Mouse (Mus musculus) lung, embryonic 16.5 days (tissue): ENCODE measurements at regions not wholly inside any gene's neighbourhood (a gene's known extent, or its start where the extent isn't known, plus 50 kb on each side); places are given as distances from the start of the nearest gene placed in this dataset.

Source experiments
- ATAC-seq: fragments of 200-750 bp; cut with Nextera tagmentation; 2 replicates; pipeline ENCODE4 v1.8.0; 2017; ENCODE audit warnings: low read depth, mild to moderate bottlenecking, moderate library complexity
- H3K27ac ChIP-seq: fragments of 300-500 bp; sonication (generic); 2 replicates; pipeline ENCODE4 v1.5.1; 2014; ENCODE audit warnings: mild to moderate bottlenecking, control low read depth, low read length
- H3K27me3 ChIP-seq: fragments of 300-500 bp; sonication (generic); 2 replicates; pipeline ENCODE4 v1.6.1; 2014; ENCODE audit warnings: low read depth, low read length, mixed read lengths; ENCODE audit not compliant: control insufficient read depth, insufficient read depth
- H3K36me3 ChIP-seq: fragments of 300-500 bp; sonication (generic); 2 replicates; pipeline ENCODE4 v1.6.1; 2014; ENCODE audit warnings: low read length; ENCODE audit not compliant: control insufficient read depth, insufficient read depth
- H3K4me1 ChIP-seq: fragments of 300-500 bp; sonication (generic); replicated peaks from 2 replicates; pipeline ENCODE4 v1.6.1; 2014; ENCODE audit warnings: low read length, mixed read lengths; ENCODE audit not compliant: control insufficient read depth, insufficient read depth
- H3K4me2 ChIP-seq: fragments of 300-500 bp; sonication (generic); 2 replicates; pipeline ENCODE4 v1.6.1; 2014; ENCODE audit warnings: low read depth, low read length, control low read depth
- H3K4me3 ChIP-seq: fragments of 300-500 bp; sonication (generic); 2 replicates; pipeline ENCODE4 v1.5.1; 2014; ENCODE audit warnings: mild to moderate bottlenecking, low read length, control low read depth
- H3K9ac ChIP-seq: fragments of 300-500 bp; sonication (generic); 2 replicates; pipeline ENCODE4 v1.6.1; 2014; ENCODE audit warnings: low read length, control low read depth
- H3K9me3 ChIP-seq: fragments of 300-500 bp; sonication (generic); 2 replicates; pipeline ENCODE4 v1.6.1; 2016; ENCODE audit warnings: low read length; ENCODE audit not compliant: control insufficient read depth
- WGBS: fragments of 180-500 bp; shearing (Covaris S2); extraction: QIAGEN DNeasy Blood & Tissue Kit; methylation state at CpG from one replicate; pipeline ENCODE4 v1.1.7; 2014; 5-methylcytosine and 5-hydroxymethylcytosine counted together

GRCm38 (mm10) chr3:105215729-105216128 lies 149.1 kb downstream of the 4930564D02Rik start:
- no peak overlapping the region for H3K4me2 ChIP-seq
- 53% methylated on average over 7 of the region's 7 CpGs for WGBS

GRCm38 (mm10) chr3:105219630-105220029 lies 153.0 kb downstream of the 4930564D02Rik start:
- Histone ChIP-seq H3K27me3 (no peaks in the 10 kb centered on the region), H3K9ac (no peak overlapping the region), H3K27ac (no peak overlapping the region), H3K4me1 (no peaks in the 10 kb centered on the region), H3K4me2 (no peak overlapping the region), H3K4me3 (no peak overlapping the region), H3K9me3 (no peaks in the 10 kb centered on the region), H3K36me3 (no peaks in the 10 kb centered on the region)
- WGBS = 57% methylated on average over 3 of the region's 3 CpGs
- no peak for ATAC-seq

More at GRCm38 (mm10) chr3:105215729-105216128, 149.1 kb downstream of the 4930564D02Rik start:
- Histone ChIP-seq H3K9ac (no peak overlapping the region), H3K36me3 (no peaks in the 10 kb centered on the region), H3K4me1 (no peaks in the 10 kb centered on the region), H3K4me3 (no peak overlapping the region), H3K9me3 (no peaks in the 10 kb centered on the region), H3K27ac (no peak overlapping the region), H3K27me3 (no peaks in the 10 kb centered on the region)
- ATAC-seq = no peak

DNA sequence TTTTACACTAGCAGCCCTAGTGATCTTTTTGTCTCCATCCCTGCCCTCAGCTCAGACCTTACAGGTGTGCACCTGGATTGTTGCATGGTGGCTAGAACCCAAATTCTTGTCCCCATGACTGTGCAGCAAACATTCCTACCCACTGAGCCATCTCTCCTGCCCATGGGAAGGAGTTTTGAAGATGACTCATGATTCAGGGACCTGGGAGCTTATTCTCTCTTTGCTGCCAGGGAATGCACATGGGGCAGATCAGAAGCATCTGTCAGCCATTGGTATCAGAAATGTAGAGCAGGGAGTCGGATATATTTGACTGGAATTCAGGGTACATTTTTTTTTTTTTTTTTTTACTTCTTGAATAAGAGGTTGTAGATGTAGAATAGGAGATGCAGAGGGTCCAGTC lies 154.0 kb downstream of the 4930564D02Rik start:
- WGBS = 57% methylated on average over 1 of the region's 1 CpGs
- Histone ChIP-seq H3K27ac (no peak overlapping the region), H3K4me3 (no peak overlapping the region), H3K9ac (no peak overlapping the region), H3K9me3 (no peaks in the 10 kb centered on the region), H3K27me3 (no peaks in the 10 kb centered on the region), H3K4me1 (no peaks in the 10 kb centered on the region), H3K36me3 (no peaks in the 10 kb centered on the region), H3K4me2 (no peak overlapping the region)
- no peak for ATAC-seq

GRCm38 (mm10) chr3:105222925-105223324 lies 156.3 kb downstream of the 4930564D02Rik start:
- no peak overlapping the region for H3K9ac ChIP-seq
- 41% methylated on average over 3 of the region's 3 CpGs for WGBS
- no peaks in the 10 kb centered on the region for H3K9me3 ChIP-seq
- no peak overlapping the region for H3K4me2 ChIP-seq
- no peaks in the 10 kb centered on the region for H3K4me1 ChIP-seq
- no peak overlapping the region for H3K27ac ChIP-seq
- no peak overlapping the region for H3K4me3 ChIP-seq
- H3K27me3 ChIP-seq = no peaks in the 10 kb centered on the region
- H3K36me3 ChIP-seq = no peaks in the 10 kb centered on the region
- ATAC-seq = no peak

DNA sequence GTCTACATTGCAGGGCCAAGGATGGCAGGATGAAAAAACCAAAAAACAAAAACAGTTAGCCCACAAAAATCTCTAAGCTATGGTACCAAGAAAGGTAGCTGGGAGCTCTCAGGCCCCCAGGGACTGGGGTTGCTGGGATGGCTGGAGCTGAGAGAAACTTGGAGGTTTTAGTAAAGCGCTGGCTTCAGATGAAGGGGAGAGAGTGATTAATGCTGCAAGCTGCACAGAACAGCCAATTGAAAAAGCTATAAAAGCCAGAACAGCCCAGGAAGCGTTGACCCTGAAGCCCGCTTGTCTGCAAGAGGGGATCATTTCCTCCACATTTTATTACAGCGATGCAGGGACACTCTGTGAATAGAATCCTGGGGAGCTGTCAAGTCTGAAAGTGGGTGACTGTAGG lies 157.0 kb downstream of the 4930564D02Rik start:
- Histone ChIP-seq H3K36me3 (no peaks in the 10 kb centered on the region), H3K9me3 (no peaks in the 10 kb centered on the region), H3K4me3 (no peak overlapping the region), H3K27ac (no peak overlapping the region), H3K27me3 (no peaks in the 10 kb centered on the region), H3K4me2 (no peak overlapping the region), H3K9ac (no peak overlapping the region), H3K4me1 (no peaks in the 10 kb centered on the region)
- WGBS = 42% methylated on average over 4 of the region's 4 CpGs
- ATAC-seq = no peak

DNA sequence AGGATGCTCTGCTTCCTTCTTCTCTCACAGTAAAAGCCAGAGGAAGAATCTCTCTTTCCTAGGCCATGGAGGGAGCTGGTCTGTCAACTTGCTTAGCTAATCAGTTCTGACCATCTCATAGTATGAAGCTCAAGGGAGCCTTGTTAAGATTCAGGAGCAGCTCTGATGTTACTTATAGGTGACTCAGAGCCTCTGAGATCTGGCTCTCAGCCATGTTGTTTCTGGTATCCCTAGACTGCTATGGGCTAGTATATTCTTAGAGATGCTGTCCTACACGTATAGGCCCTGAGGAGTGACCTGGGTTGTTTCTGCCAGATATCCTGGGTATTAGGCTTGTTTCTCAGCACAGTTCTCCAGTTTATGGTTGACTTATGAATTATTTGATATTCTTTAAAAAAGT lies 160.9 kb downstream of the 4930564D02Rik start:
- no peak overlapping the region for H3K9ac ChIP-seq
- no peak for ATAC-seq
- no peaks in the 10 kb centered on the region for H3K9me3 ChIP-seq
- no peaks in the 10 kb centered on the region for H3K36me3 ChIP-seq
- no peak overlapping the region for H3K27ac ChIP-seq
- no peaks in the 10 kb centered on the region for H3K27me3 ChIP-seq
- 52% methylated on average over 1 of the region's 1 CpGs for WGBS
- no peak overlapping the region for H3K4me3 ChIP-seq
- H3K4me2 ChIP-seq = no peak overlapping the region
- no peaks in the 10 kb centered on the region for H3K4me1 ChIP-seq

DNA sequence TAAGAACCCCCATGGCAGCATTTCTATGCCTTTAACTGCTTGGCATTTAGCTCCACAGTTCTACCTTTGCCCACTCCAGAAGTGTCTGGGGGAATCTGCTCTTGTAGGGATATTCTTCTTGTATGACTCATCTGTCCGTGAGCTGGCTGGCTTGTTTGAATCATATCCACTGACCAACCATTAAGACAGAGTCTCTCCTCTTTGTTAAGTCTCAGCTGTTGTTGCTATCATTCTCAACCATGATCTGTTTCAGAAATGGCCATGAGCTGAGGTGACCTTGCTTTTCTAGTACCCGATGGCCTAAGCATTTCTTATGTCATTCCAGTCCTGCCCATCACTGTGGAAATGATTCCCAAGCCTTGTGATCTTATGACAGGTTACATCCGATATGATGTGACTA lies 161.8 kb downstream of the 4930564D02Rik start:
- Histone ChIP-seq H3K4me1 (no peaks in the 10 kb centered on the region), H3K27ac (no peak overlapping the region), H3K27me3 (no peaks in the 10 kb centered on the region), H3K9me3 (no peaks in the 10 kb centered on the region), H3K4me2 (no peak overlapping the region), H3K4me3 (no peak overlapping the region), H3K36me3 (no peaks in the 10 kb centered on the region), H3K9ac (no peak overlapping the region)
- 80% methylated on average over 3 of the region's 3 CpGs for WGBS
- ATAC-seq = no peak

- Histone ChIP-seq H3K4me3 (no peak overlapping the region), H3K4me2 (no peak overlapping the region), H3K27me3 (no peaks in the 10 kb centered on the region), H3K9ac (no peak overlapping the region), H3K4me1 (no peaks in the 10 kb centered on the region), H3K36me3 (no peaks in the 10 kb centered on the region), H3K9me3 (no peaks in the 10 kb centered on the region), H3K27ac (no peak overlapping the region)
- no peak for ATAC-seq
- 68% methylated on average over 3 of the region's 3 CpGs for WGBS
These were observed 174.4 kb downstream of the 4930564D02Rik start for GRCm38 (mm10) chr3:105241048-105241447.

GRCm38 (mm10) chr3:105257096-105257495 lies 190.5 kb downstream of the 4930564D02Rik start:
- WGBS = 71% methylated on average over 2 of the region's 2 CpGs
- no peak overlapping the region for H3K4me3 ChIP-seq
- no peaks in the 10 kb centered on the region for H3K9me3 ChIP-seq
- H3K27ac ChIP-seq = no peak overlapping the region
- ATAC-seq = no peak
- H3K36me3 ChIP-seq = no peaks in the 10 kb centered on the region
- no peaks in the 10 kb centered on the region for H3K27me3 ChIP-seq
- H3K4me1 ChIP-seq = no peaks in the 10 kb centered on the region
- H3K4me2 ChIP-seq = no peak overlapping the region
- no peak overlapping the region for H3K9ac ChIP-seq

- Histone ChIP-seq H3K9ac (no peak overlapping the region), H3K9me3 (no peaks in the 10 kb centered on the region), H3K27me3 (no peaks in the 10 kb centered on the region), H3K27ac (no peak overlapping the region), H3K4me1 (no peaks in the 10 kb centered on the region), H3K4me3 (no peak overlapping the region), H3K36me3 (no peaks in the 10 kb centered on the region), H3K4me2 (no peak overlapping the region)
- 29% methylated on average over 4 of the region's 4 CpGs for WGBS
- ATAC-seq = no peak
These were observed 176.9 kb upstream of the Kcnd3 start for GRCm38 (mm10) chr3:105275241-105275640.
